Mouse (Mus musculus) embryonic facial prominence, embryonic 15.5 days (tissue): ENCODE measurements at regions not wholly inside any gene's neighbourhood (a gene's known extent, or its start where the extent isn't known, plus 50 kb on each side); places are given as distances from the start of the nearest gene placed in this dataset. TPM values are rescaled to one million over a fixed set of nuclear protein-coding genes. Genes with fewer than 3 reads are reported as not detected.

ENCODE experiments used
- microRNA-seq: library from miRNA; unstranded; fragments of <30 nt; microRNA quantifications from one replicate; pipeline ENCODE4, GENCODE M21; 2016; ENCODE audit warnings: borderline number of aligned reads

Small RNAs in the stretch of these regions (microRNA-seq; reads per million reads assigned to microRNA genes)
- gene Gm25247, result not detected
